Mouse (Mus musculus) urinary bladder, postnatal 25 days (tissue): Measurements from ENCODE around the gene Bricd5.

Experiments used
- DNase-seq: peaks from one replicate; pipeline ENCODE4 v3.0.0; 2022; ENCODE audit warnings: low spot score

Gene Bricd5

GRCm38 (mm10) chr17:24485090-24485860 lies 11.6 kb downstream of the Bricd5 start:
- no peak for DNase-seq

GRCm38 (mm10) chr17:24488186-24488661 lies 14.5 kb downstream of the Bricd5 start, which contains the start of gene Caskin1:
TSS of gene Caskin1 (plus strand) at chr17:24488601.
- no peak for DNase-seq

GRCm38 (mm10) chr17:24488662-24489264 lies 15.1 kb downstream of the Bricd5 start:
- peak; percentile 34 for DNase-seq

GRCm38 (mm10) chr17:24489265-24490030 lies 15.8 kb downstream of the Bricd5 start:
- DNase-seq = no peak

DNA sequence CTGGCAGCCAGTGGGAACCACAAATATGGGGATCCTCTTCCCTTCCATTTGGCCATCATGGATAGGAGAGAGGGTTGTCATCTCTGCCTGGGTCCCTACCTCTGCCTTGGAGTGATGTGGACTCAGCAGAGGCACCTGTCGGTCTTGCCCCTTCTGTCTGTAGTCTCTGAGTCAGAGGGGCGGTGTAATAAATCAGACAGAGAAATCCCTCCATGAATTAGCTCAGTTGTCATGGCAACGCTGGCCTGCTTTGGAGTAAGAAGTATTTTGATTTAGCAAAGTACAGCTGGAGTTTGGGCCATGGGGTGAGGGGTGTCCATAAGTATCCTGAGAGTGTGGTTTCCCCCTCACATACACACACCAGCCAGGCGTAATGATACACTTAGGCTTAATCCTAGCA lies 16.7 kb downstream of the Bricd5 start:
- DNase-seq = no peak

DNA sequence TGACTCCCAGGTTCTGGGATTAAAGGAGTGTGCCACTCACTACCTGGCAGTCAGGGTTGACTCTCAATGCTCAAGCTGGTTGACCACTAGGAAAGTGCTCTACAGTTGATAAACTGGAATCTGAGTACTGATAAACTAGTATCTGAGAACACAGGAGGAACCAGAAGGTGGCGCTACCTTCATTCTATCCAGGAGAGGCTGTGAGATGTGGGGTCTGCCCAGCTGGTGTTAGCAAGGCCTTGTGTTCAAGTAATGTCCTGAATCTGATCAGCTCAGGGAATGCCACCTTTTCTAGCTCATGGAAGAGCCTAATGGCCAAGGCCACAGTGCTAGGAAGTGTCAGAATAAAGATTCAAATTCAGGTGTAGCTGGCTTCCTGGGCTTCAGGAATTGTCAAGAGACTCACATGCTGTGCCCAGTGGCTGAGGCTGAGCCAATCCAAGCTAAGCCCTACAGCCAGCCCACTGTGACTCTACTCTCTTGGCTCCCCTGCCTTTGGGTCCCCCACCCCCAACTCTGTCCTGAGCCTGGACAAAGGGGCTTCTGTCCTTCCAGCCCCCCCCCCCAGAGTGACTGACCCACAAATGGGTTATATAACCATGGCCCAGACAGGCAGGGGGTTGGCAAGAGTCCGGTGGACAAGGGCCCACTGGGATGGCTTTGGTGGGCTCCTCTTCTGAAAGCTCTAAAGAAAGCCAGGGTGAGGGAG lies 21.1 kb downstream of the Bricd5 start:
- peak; percentile 43 for DNase-seq

DNA sequence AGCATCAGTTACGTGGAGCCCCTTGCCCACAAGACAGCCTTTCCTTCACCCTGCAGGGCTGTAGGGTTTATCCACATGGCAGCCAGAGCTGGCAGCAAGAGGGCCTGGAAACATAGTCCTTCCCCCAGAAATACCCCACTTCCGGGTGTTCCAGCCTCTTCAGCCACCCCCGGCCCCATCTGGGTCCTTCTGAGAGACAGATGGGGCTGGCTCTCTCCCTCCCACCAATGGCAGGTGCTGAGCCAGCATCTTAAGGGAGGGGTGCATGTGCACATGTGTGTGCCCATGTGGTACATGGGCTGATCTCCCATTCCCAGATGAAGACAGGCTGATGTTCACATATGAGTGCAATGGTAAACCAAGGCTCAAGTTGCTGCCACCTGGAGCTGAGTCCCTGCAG lies 21.8 kb downstream of the Bricd5 start:
- DNase-seq = no peak

DNA sequence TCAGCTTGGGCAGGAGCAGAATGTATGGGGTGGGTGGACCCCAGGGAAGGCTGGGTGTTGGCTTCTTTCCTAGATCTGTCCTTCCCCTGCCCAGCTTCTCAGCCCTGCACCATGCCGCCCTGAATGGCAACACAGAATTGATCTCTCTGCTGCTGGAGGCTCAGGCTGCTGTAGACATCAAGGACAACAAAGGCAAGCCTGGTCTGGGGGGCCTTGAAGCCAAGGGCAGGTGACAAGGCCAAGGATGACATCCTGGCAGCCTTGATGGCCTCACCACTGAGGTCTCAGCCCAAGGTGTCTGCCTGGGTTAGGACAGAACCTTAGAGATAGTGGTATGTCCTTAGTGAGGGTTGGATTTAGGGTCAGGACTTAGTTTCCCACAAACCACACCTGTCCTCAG lies 22.3 kb downstream of the Bricd5 start:
- no peak for DNase-seq

DNA sequence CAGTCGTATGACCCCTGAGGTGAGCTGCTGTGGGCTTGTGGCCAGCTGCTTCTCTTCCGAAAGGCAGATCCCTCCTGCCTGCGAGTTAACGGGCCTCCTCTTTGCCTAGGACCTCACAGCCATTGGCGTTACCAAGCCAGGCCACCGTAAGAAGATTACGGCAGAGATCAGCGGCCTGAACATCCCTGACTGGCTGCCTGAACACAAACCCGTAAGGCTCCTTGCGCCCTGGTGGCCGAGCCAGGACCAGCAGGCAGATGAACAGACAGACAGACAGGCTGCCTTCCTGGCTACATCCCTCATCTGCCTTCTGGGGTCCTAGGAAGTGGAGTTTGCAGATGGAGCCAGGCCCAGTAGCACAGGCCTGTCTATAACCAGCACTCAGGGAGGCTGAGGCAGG lies 28.5 kb downstream of the Bricd5 start:
- no peak for DNase-seq

- DNase-seq = no peak
These were observed 30.4 kb downstream of the Bricd5 start for GRCm38 (mm10) chr17:24504085-24504484.

GRCm38 (mm10) chr17:24505286-24505955 lies 31.7 kb downstream of the Bricd5 start:
- no peak for DNase-seq

- no peak for DNase-seq
These were observed 32.8 kb downstream of the Bricd5 start for GRCm38 (mm10) chr17:24506332-24507070.

GRCm38 (mm10) chr17:24507129-24507664 lies 33.5 kb downstream of the Bricd5 start:
- DNase-seq = no peak

GRCm38 (mm10) chr17:24507806-24508460 lies 34.2 kb downstream of the Bricd5 start:
- DNase-seq = no peak

GRCm38 (mm10) chr17:24513609-24514008 lies 39.9 kb downstream of the Bricd5 start:
- DNase-seq = peak; percentile 38

GRCm38 (mm10) chr17:24514270-24515257 lies 40.9 kb downstream of the Bricd5 start:
- DNase-seq = no peak

DNA sequence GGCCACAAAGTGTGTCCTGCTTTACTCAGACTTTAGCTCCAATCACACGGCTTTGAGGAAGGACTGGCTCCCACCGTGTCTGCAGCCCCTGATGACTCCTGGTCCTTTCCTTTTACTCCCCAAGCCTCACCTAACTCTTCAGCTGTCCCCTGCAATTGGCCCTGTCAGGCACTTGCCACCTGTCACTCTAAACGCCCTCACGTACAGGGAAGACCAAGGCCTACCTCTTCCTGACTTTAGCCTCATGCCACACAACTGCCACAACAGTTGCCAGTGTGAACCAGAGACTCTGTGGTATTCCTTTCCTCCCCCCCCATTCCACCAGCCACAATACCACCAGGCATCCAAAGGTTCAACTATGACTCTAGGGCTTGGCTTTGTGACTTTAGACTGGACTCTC lies 46.8 kb downstream of the Bricd5 start:
- DNase-seq = no peak

DNA sequence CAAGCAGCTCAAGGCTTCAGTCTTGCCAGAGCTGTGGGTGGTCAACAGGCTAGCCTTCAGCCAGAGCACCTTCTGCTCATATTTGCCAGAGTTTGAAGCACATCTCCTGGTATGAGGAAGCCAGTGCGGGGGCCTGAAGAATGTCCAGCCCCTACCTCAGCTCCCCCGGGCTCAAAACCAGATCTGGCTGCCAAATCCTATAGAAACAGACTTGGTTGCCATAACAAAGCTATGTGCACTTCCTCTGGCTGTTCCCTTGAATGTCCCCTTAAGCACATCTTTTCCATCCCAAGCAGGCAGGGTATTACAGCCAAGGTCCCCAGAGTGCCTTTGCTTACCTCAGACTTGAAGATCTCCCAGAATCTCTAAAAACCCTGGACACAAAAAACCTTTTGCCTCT lies 51.0 kb downstream of the Bricd5 start:
- DNase-seq = no peak
